Mouse (Mus musculus): Measurements from ENCODE around the gene Pik3cb.

DNA sequence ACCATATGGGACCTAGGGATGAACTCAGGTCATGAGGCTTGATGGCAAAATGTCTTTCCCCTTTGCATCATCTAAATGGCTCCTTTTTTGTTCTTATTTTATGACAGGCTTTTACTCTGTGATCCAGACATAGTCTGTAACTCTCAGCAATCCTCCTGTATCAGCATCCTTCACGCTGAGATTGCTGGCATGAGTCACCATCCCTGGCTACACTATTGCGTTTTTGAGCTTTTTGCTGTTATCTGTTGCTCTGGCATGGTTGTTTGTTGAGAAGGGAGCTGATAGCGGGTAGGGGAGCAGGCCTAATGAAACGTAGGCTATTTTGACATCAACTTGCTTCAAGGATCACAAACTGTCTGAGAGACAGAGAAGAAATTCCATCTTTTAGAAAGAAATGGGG is 28.6 kb upstream of the Pik3cb start:
- TF ChIP-seq CTCF (IDR thresholded peaks at IDR 0.05) (no peak), EP300 (IDR thresholded peaks at IDR 0.05) (no peak)
